Mouse (Mus musculus) heart, postnatal 36 days (tissue): ENCODE results near the gene Glb1l. TPM values are rescaled to one million over a fixed set of nuclear protein-coding genes. Genes with fewer than 3 reads are reported as not detected.
"Not testable (repeated sequence)": the region's sequence is repeated elsewhere in the genome, so short reads cannot be mapped to it uniquely, and the experiment has no call there.

Source experiments
- DNase-seq, 2 experiments: peaks; one replicate each; pipeline ENCODE4 v3.0.0; 2021 to 2022
- intact Hi-C: fragments of 180-260 bp; cut with DNase I; formaldehyde crosslinking; loops from one replicate; pipeline ENCODE4 v1.15.1; 2025
- total RNA-seq, 2 experiments: library from RNA; stranded (reverse); gene quantifications; 2 replicates each; pipeline ENCODE4 v1.2.3; 2021

Glb1l gene
- total RNA-seq, 2 experiments from 2014 or later: 2.5 to 4.0 TPM

DNA sequence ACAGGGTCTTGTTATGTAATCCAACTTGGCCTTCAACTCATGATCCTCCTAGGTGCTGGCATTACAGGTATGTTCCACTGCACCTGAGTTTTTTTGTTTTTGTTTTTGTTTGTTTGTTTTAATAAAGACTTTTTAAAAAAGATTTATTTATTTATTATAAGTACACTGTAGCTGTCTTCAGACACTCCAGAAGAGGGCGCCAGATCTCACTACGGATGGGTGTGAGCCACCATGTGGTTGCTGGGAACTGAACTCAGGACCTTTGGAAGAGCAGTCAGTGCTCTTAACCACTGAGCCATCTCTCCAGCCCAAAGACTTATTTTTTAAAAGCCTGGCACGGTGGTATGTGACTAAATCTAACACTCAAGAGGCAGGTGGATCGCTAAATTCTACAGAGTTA, 21.9 kb upstream of the Glb1l start:
- intact Hi-C loops: loop anchor here (5.0 kb wide), 1 partner anchor 80 kb away; no protein-coding TSS in a partner anchor
- DNase-seq: not testable (repeated sequence)

DNA sequence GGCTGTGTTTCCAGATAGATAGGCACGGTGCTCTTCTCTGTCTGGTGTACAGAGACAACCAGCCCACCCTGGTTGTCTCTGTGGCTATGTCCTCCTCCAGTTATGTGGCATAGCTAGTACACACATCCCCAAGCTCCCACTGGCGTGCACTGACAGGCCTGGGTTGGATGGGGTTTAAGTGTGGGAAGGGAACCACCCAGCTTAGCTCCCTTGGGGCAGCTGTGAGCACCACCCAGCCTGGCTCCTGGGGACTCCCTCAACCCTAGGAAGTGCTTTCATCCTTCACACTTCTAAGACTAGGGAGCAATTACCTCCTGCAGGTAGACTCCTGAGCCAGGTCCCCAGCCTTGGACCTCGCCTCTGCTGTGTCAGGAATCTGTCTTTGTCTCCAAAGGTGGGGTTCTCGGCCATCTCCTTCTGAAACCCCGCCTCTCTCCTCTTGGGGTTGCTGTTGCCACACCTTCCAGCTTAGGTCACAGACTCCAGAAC, 21.1 kb upstream of the Glb1l start, which contains the start of gene A630095N17Rik:
TSS of gene A630095N17Rik (minus strand) at position 439 of the 489 bp plus-strand sequence.
- intact Hi-C loops: loop anchor here (5.0 kb wide), 1 partner anchor 81 kb away; no protein-coding TSS in a partner anchor
- no peak for DNase-seq

DNA sequence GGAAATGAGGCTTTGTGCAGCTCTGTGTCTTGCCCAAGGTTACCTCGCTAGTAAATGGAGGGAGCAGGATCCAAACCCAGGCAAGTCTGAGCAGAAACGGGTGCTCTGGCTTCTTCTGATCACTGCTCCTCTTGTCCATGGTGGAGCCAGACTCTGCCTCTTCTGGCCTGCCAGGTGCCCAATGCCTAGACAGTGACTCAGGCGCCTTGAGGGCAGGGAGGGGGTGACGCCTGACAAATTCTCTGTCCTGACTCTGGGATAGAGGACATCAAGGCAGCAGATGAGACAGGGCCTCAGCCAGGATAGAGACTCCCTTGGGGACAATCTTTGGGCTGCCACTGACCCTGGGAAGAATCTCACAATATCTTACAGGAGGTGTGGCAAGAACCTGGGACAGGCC, 20.6 kb upstream of the Glb1l start:
- DNase-seq: no peak
- intact Hi-C loops: loop anchor here (5.0 kb wide), 1 partner anchor 81 kb away; no protein-coding TSS in a partner anchor

DNA sequence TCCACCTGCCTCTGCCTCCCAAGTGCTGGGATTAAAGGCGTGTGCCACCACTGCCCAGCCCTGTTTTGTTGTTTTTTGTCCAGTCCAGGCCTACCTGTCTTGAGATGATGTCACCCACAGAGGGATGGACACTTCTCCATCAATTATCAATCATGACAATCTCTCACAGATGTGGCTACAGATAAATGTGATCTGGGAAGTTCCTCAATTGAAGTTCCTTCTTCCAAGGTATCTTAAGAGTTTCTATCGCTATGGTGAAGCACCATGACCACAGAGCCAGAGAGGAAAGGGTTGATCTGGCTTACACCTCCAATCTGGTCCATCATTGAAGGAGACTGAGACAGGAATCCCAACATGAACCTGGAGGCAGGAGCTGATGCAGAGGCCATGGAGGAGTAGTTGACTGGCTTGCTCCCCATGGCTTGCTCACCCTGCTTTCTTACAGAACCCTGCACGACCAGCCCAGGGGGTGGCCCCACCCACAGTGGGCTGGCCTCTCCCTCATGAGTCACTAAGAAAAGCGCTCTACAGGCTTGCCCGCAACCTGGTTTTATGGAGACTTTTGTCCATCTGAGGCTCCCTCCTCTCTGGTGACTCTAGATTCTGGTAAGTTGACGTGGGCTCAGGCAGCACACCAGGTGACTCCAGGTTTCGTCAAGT, 19.9 kb upstream of the Glb1l start:
- intact Hi-C loops: loop anchor here (5.0 kb wide), 1 partner anchor 82 kb away; no protein-coding TSS in a partner anchor
- DNase-seq: no peak

DNA sequence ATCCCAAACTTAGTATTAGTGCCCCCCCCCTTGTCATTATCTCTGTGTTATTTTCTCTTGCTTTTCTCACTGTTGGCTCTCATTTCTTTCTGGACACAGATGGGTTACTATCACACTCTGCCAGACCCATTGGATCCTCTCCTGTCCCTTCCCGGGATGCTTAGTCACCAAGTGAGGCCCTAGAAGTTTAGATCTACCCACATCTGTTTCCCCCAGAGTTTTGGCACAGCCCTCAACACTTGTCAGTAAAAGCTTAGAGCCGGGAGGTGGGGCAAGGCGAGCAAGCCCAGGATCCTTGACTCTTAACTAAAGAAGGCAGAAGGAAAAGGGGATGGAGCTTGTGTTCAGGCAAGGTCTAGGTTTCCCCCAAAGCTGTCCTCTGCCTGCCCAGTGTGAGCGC, 18.5 kb upstream of the Glb1l start:
- intact Hi-C loops: no loop called here
- no peak for DNase-seq

DNA sequence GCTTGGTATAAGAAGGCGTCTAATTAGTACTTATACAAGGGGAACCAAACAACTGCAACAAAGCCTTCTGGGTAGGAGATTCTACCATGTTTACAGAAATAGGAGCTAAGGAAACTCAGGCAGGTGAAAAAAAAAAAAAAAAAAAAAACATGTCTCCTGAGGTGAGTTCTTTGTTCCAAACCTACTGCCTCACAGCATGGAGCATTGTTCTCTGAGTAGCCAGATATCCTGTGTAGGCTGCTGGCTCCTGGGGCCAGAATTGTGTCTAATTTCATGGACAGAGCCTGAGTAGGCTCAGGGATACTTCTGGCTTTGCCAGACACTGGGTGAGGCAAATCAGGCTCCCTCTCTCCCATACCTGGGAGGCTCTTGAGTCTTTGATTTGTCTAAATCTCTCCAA, 17.0 kb upstream of the Glb1l start:
- intact Hi-C loops: no loop called here

DNA sequence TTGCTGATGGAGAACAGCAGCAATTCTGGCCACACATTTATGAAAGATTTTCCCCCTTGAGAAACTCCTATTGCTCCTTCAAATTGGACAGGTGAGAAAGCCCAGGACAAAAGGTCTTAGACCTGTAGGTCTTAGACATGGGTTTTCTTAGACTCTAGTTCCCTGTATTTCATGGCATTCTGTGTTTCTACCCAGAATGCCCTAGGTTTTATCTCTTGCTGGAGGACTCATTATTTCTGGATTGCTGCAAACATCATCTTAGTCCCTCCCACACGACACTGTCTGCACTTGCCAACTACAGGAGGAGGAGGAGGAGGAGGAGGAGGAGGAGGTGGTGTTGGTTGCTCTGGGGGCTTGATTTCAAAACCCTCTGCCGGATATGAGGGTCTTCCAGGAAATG, 15.5 kb upstream of the Glb1l start:
- no peak for DNase-seq
- intact Hi-C loops: no loop called here

More for the DNA sequence above, 17.0 kb upstream of the Glb1l start:
- no peak for DNase-seq

DNA sequence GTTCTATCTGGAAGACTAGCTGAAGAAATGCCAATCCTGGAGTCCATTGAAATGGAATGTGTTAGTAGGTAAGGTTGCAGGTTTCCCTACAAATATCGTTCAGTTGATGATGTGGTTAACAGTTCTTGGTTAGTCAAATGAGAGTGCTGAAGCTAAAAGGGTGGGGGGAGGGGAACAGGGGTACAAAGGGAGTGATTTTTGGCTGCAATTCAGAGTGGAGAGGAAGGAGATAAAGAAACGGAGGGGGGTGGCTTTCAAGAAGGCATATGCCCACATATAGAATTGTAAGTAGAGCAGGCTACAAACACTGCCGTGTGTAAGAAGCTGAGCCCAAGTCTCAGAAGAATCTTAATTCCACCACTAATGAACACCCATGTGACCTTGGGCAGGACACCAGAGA, 14.9 kb upstream of the Glb1l start:
- DNase-seq: no peak
- intact Hi-C loops: no loop called here

DNA sequence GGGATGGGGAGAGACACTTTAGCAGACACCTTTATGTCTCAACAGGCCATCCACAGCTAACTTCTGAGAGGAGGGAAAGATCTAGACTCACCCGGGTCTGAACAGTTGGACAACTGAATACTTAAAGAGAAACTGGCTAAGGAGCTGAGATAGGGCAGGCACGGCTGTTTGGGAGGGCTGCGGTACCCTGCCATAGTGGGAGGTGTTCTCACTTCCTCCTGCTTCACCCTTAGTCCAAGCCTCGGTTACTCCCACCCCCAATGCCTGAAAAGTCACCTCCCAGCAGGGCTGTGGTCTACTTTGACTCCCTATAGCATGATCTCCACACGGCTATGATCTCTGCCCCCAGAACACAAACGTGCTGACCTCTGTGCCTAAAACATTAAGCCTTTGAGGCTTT, 12.9 kb upstream of the Glb1l start:
- DNase-seq: no peak
- intact Hi-C loops: no loop called here

DNA sequence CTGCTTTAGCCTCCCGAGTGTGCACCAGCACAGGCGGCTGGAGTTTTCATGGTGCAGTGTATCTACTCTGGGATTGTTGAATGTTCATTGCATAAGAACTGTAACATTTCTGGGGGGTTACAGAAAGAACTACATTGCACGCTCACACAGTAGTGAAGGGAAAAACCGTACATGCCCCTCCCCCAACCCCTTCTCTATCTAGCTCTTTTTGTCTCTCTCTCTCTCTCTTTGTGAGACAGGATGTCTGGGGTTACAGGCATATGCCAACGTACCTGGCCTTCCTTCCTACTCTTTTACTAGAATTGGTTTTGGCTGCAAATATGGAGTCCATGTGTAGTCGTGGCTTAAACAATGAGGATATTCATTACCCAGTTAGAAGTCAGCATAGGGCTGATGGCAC, 12.3 kb upstream of the Glb1l start:
- DNase-seq: no peak
- intact Hi-C loops: no loop called here

DNA sequence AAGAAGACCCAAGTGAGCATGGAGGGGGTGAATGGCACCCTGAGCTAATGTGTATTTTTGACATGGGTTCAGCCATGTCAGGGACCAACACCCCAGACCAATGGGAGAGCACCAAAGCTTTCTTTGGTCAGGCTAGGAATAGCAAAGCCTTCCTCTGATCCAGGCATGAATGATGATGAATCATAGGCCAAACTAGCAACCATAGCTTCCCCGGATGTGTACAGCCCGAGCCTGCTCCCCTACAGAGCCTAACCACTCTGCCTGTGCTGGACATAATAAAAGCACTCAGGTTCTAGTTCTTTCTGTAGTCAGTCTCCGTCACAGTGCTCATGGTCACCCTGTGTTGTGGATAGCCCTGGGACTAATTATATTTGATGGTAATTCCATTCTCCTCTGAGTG, 10.9 kb upstream of the Glb1l start:
- intact Hi-C loops: no loop called here

DNA sequence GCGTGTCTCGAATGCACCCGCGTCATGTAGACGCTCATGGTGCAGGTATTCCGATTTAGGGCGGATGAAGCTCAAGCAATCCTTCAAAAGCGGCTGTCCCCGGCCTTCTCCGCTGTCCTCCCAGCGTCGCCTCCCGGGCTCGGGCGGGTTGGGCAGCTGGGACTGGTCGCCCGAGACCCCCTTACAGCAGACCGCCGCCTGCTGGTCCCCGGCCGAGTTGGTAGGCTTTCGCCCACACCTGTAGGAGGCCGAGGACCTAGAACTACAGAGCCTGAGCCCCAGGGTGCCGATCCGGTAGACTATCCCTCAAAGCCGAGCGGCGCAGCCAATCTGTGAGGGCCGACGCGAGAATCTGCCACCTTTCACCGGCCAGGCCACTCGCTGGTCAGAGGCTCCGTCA, 8.9 kb upstream of the Glb1l start, which contains the start of gene Tuba4a:
TSS of gene Tuba4a (minus strand) at position 335 of the 400 bp plus-strand sequence.
- DNase-seq: no peak
- intact Hi-C loops: no loop called here

More for the DNA sequence above, 10.9 kb upstream of the Glb1l start:
- DNase-seq: no peak

DNA sequence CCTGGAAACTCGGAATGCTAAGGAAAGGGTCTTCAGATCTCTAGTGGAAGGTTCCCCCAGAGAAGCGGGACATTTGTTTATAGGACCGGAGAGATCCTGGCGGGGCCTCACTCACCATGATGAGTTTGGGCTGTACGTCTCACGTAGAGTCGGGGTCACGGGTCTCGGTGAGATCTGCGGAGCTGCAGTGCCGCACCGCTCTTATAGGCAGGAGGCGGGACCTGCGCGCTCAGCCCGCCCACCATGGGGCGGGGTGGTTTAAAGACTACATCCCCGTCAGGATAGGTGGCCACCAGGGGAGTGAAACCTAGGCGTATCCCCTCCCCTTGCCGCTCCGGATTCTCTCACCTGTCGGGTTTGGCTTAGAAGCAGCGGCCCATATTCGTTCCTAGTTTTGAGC, 8.5 kb upstream of the Glb1l start:
- intact Hi-C loops: no loop called here
- DNase-seq: peak; percentile 89 to 92

DNA sequence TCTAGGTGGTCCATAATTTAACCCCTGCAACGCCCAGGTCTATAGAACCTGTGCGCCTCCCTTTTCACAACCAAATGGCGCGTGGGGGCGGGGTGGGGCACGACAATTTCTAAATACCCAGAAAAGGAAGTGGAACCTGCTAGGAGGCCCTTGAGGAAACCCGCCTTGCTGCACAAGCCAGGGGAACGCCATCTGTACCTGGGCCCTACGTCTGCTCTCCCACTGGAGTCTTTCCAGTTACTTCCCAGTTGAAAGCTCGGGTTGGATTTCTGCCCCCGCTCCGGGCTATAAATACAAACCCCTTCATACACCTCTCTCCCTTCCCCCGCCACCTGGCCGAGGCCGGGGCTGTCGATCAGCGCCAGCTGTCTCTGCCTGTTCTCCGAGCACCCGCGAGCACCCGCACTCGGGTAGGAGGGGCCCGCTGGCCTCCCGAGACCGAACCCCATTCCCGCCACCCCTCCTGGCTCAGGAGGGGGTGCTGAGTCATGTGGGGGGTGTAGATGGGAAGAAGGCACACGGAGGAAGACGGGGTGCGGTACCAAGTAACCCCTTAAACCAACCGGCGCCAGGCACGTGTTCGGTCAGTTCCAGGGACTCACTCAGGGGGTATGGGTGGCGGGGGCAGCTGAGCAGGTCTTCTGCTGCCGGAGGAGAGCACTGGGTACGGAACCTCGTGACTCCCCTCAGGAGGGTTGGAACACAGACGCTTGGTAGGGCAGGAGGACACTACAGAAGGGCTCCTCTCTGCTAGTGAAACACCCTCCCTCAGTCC, 7.8 kb upstream of the Glb1l start:
- intact Hi-C loops: no loop called here

DNA sequence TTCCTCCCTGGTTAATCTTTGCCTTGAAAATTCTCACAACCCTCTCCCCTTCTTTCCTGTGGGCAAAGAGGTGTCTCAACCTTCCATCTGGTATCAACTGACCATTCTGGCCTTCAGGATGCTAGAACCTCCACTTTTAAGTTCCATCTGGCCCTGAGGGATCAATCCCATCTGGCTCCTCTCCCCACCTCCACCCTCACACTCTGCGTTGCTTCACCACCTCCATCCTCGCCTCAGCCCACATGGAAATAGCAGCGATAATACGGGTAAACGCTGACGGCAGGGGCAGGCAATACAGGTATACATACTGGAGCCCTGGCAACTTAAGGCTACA, 7.2 kb upstream of the Glb1l start:
- intact Hi-C loops: no loop called here
- no peak for DNase-seq

More for the DNA sequence above, 7.8 kb upstream of the Glb1l start:
- DNase-seq: peak; percentile 56 to 72

DNA sequence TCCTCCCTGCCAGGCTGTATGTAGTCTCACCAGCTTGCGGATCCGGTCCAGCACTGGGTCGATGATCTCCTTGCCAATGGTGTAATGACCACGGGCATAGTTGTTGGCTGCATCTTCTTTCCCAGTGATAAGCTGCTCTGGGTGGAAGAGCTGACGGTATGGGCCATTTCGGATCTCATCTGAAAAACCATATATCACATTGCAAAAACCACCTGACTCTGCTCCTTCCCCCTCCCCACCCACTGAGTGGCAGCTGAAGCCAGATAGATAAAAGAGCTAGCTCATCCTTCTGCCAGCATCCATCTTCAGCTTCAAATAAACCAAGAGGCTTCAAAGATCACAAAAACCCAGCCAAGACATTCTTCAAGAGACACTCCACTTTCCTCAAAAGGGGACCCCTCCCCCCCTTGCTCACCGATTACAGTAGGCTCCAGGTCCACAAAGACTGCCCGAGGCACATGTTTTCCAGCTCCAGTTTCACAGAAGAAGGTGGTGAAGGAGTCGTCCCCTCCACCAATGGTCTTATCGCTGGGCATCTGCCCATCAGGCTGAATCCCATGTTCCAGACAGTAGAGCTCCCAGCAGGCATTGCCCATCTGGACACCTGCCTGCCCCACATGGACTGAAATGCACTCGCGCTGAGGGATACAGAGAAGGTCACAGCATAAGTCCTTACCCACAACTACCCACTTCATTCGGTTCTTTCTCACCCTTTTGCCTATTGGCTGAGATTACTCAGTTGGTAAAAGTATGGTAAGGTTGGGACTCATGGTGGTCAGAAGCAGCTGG, 6.4 kb upstream of the Glb1l start:
- intact Hi-C loops: no loop called here
- DNase-seq: peak; percentile 41 to 61

DNA sequence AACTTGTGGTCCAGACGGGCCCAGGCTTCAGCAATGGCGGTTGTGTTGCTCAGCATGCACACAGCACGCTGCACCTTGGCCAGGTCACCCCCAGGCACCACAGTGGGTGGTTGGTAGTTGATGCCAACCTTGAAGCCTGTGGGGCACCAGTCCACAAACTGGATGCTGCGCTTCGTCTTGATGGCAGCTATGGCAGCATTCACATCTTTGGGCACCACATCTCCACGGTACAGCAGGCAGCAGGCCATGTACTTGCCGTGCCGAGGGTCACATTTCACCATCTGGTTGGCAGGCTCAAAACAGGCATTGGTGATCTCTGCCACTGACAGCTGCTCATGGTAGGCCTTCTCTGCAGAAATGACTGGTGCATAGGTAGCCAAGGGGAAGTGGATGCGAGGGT, 5.2 kb upstream of the Glb1l start:
- intact Hi-C loops: no loop called here
- no peak for DNase-seq

DNA sequence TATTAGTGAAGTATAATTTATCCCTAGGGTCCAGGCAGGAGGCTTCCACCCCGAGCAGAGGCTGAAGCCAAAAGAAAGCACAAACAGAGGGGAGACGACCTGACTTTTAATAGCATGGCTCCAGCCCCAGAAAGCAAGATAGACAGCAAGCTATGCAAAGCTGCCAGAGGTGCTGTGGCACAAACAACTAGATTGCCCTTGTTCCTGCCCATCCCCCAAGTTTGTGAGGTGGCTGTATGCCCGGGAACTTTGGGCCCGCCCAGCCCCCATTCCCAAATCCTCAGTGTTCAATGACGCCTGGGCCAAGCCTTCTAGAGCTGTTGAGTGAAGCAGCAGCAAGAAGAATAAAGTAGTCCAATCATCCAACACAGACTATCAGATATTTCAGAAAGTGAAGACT, 4.3 kb upstream of the Glb1l start:
- intact Hi-C loops: loop anchor here (5.0 kb wide), 1 partner anchor 102 kb away; the partner anchor contains the start of gene Dnpep

DNA sequence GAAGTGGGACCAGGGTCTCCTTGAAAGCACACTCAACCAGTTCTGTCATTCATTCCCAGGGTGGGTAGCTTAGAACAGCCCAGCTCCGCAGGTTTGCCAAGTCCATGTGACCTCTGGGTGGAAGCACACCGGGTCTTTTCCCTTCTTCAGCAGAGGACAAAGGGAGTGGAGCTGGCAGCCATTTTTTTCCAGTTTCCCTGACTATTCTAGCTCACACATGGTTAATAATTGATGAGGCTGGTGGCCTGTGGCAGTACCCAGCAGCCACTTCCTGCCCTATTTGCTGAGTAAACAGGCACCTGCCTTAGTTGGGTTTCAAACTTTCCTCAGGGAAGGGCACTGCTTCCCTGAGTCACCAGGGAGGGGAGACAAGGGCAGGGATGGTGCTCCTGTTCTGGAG, 3.8 kb upstream of the Glb1l start:
- intact Hi-C loops: loop anchor here (5.0 kb wide), 1 partner anchor 103 kb away; the partner anchor contains the start of gene Dnpep
- DNase-seq: no peak

More for the DNA sequence above, 4.3 kb upstream of the Glb1l start:
- peak; percentile 60 to 72 for DNase-seq

DNA sequence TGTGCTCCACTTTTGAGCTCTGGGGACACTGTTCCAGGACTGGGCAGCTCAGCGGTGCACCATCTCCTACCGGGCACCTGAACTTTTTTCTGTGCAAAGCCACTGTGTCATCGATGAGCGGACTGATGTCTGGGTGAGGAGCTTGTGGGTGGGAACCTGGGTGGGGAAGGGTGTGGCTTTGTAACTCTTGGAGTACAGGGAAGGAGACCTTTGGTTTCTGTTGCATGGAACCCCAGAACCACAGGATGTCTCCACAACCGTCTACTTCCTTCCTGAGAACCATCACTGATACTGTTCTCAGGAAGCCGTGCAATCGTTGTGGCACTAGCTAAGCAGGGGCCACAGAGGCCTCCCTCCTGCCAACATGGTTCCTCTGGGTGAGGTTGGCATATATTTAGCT, 2.5 kb upstream of the Glb1l start:
- intact Hi-C loops: loop anchor here (5.0 kb wide), 1 partner anchor 104 kb away; the partner anchor contains the start of gene Dnpep
- DNase-seq: no peak

DNA sequence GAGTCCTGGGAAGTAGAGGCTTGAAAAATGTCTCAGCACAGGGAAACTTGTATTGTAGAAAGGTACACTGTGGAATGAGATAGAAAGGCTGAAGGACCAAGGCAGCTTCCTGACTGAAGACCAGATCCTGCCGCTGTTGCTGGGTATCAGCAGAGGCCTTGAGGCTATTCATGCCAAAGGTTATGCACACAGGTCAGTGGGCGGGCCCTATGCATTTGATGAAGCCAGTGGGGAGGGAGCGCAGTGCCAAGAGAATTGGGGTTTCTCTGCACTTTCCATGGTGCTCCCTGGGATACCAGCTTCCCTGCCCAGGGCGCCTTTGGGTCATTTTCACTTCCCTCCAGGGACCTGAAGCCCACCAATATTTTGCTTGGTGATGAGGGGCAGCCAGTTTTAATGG, 1.9 kb upstream of the Glb1l start:
- DNase-seq: no peak
- intact Hi-C loops: loop anchor here (5.0 kb wide), 1 partner anchor 105 kb away; the partner anchor contains the start of gene Dnpep
